Mouse (Mus musculus): ENCODE data around the gene Gpc6. TPM values are rescaled to one million over a fixed set of nuclear protein-coding genes. Genes with fewer than 3 reads are reported as not detected.

Gpc6 gene
- total and polyA plus RNA-seq, 3 experiments = not detected

DNA sequence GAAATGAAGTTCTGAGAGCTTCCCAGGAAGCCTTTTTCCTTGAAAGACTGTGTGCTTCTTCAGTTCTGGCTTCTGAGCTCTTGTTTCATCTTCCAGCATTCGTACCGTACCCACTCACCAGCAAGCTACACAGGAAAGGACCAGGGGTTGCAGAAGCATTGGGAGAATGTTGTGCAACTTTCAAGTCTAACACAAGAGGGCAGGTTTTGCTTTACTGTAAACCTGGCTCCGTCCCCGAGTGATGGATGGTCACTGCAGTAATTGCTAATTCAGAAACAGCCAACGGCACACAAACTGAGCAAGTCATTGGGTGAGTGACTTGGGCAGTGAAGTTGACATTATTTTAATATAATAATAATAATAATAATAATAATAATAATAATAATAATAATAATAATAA is 1080.6 kb downstream of the Gpc6 start:
- no peaks in the 10 kb centered on the region for H3K79me2 ChIP-seq (ENCODE audit: control insufficient read depth, insufficient read depth, low read length, poor library complexity)
- H3K27ac ChIP-seq (ENCODE audit: control insufficient read depth, low read depth, low read length) = no peak overlapping the region
- TF ChIP-seq CHD1 (IDR thresholded peaks at IDR 0.05; ENCODE audit: low read depth, low read length) (no peak), SMC3 (IDR thresholded peaks at IDR 0.05; ENCODE audit: low read depth, low read length) (peak; percentile 4; the same call in 1 of the 2 replicates), KAT2A (conservative IDR thresholded peaks at IDR 0.05; ENCODE audit: low read depth, low read length) (no peak), CTCF (IDR thresholded peaks at IDR 0.05 in 2 of 3, conservative IDR thresholded peaks at IDR 0.05 in 1 of 3; ENCODE audit: control insufficient read depth in 1 of 3, insufficient read depth in 1 of 3, low read depth in 2 of 3, low read length in 3 of 3, poor library complexity in 1 of 3, severe bottlenecking in 1 of 3) (peak in 1 of 3 experiments; percentile 13; a peak in 2 of 6 replicates)
- H3K9ac ChIP-seq (ENCODE audit: control insufficient read depth, low read depth, low read length, poor library complexity, severe bottlenecking) = no peak overlapping the region
- no peaks in the 10 kb centered on the region for H3K9me3 ChIP-seq (replicated peaks; ENCODE audit: insufficient read depth, low read length)
- no peak overlapping the region for H3K4me3 ChIP-seq (ENCODE audit: control insufficient read depth in 1 of 2, insufficient read depth in 1 of 2, low read depth in 2 of 2, low read length in 2 of 2)
- H3K4me1 ChIP-seq (ENCODE audit: control insufficient read depth in 1 of 2, insufficient read depth in 2 of 2, low read length in 2 of 2) = no peaks in the 10 kb centered on the region
- no peaks in the 10 kb centered on the region for H3K27me3 ChIP-seq (ENCODE audit: control insufficient read depth in 1 of 2, insufficient read depth in 2 of 2, low read length in 2 of 2)
- DNase-seq (ENCODE audit: low read depth, low spot score) = peak; percentile 1
- no peaks in the 10 kb centered on the region for H3K36me3 ChIP-seq (ENCODE audit: control insufficient read depth in 1 of 2, insufficient read depth in 2 of 2, low read length in 2 of 2)

GRCm38 (mm10) chr14:118009541-118009940 is 1084.4 kb downstream of the Gpc6 start:
- Histone ChIP-seq H3K4me3 (ENCODE audit: control insufficient read depth in 1 of 2, insufficient read depth in 1 of 2, low read depth in 2 of 2, low read length in 2 of 2) (no peak overlapping the region), H3K27ac (ENCODE audit: control insufficient read depth, low read depth, low read length) (no peak overlapping the region), H3K27me3 (ENCODE audit: control insufficient read depth in 1 of 2, insufficient read depth in 2 of 2, low read length in 2 of 2) (no peaks in the 10 kb centered on the region), H3K4me1 (ENCODE audit: control insufficient read depth in 1 of 2, insufficient read depth in 2 of 2, low read length in 2 of 2) (no peaks in the 10 kb centered on the region), H3K36me3 (ENCODE audit: control insufficient read depth in 1 of 2, insufficient read depth in 2 of 2, low read length in 2 of 2) (no peaks in the 10 kb centered on the region), H3K9me3 (replicated peaks; ENCODE audit: insufficient read depth, low read length) (no peaks in the 10 kb centered on the region), H3K9ac (ENCODE audit: control insufficient read depth, low read depth, low read length, poor library complexity, severe bottlenecking) (no peak overlapping the region), H3K79me2 (ENCODE audit: control insufficient read depth, insufficient read depth, low read length, poor library complexity) (no peaks in the 10 kb centered on the region)
- TF ChIP-seq NELFE (IDR thresholded peaks at IDR 0.05; ENCODE audit: low read depth, low read length) (no peak), HCFC1 (IDR thresholded peaks at IDR 0.05; ENCODE audit: low read depth, low read length) (no peak), ZKSCAN1 (IDR thresholded peaks at IDR 0.05; ENCODE audit: low read depth, low read length) (no peak), TCF12 (IDR thresholded peaks at IDR 0.05; ENCODE audit: low read depth, low read length) (no peak), MYB (IDR thresholded peaks at IDR 0.05; ENCODE audit: low read depth, low read length) (no peak)
- DNase-seq (ENCODE audit: low read depth, low spot score) = no peak

DNA sequence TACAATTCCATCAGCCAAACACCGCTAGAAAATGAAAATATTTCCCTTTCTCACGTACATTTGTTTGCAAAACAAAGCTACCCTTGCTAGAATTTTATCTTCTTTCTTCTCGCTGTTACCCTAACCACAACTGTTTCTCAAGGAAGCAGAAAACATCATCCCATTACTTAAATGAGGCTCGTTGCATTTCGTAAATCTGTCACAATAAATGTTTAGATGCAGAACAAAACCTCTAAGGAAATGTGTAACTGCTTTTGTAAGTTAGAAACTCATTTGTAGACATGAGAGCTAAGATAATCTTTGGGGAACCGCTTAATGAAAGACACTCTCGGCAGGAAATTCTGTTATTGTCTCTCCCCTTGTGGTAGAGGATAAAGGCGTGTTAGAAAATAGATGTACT is 1088.1 kb downstream of the Gpc6 start:
- TF ChIP-seq RCOR1 (IDR thresholded peaks at IDR 0.05; ENCODE audit: low read depth, low read length) (no peak), SMC3 (IDR thresholded peaks at IDR 0.05; ENCODE audit: low read depth, low read length) (no peak), RAD21 (IDR thresholded peaks at IDR 0.05; ENCODE audit: low read depth, low read length) (no peak), HCFC1 (IDR thresholded peaks at IDR 0.05; ENCODE audit: low read depth, low read length) (no peak), POLR2AphosphoS5 (IDR thresholded peaks at IDR 0.05; ENCODE audit: borderline replicate concordance, low read depth, low read length) (no peak), E2F4 (IDR thresholded peaks at IDR 0.05; ENCODE audit: borderline replicate concordance, low read depth, low read length) (no peak), CHD2 (IDR thresholded peaks at IDR 0.05; ENCODE audit: low read length) (no peak), CTCF (IDR thresholded peaks at IDR 0.05 in 2 of 3, conservative IDR thresholded peaks at IDR 0.05 in 1 of 3; ENCODE audit: control insufficient read depth in 1 of 3, insufficient read depth in 1 of 3, low read depth in 2 of 3, low read length in 3 of 3, poor library complexity in 1 of 3, severe bottlenecking in 1 of 3) (no peak), CHD1 (IDR thresholded peaks at IDR 0.05; ENCODE audit: low read depth, low read length) (no peak), JUND (IDR thresholded peaks at IDR 0.05; ENCODE audit: low read depth, low read length) (no peak), UBTF (IDR thresholded peaks at IDR 0.05; ENCODE audit: borderline replicate concordance, insufficient read depth, low read depth, low read length) (no peak)
- no peaks in the 10 kb centered on the region for H3K79me2 ChIP-seq (ENCODE audit: control insufficient read depth, insufficient read depth, low read length, poor library complexity)
- H3K27ac ChIP-seq (ENCODE audit: control insufficient read depth, low read depth, low read length) = no peak overlapping the region
- H3K36me3 ChIP-seq (ENCODE audit: control insufficient read depth in 1 of 2, insufficient read depth in 2 of 2, low read length in 2 of 2) = no peaks in the 10 kb centered on the region
- H3K27me3 ChIP-seq (ENCODE audit: control insufficient read depth in 1 of 2, insufficient read depth in 2 of 2, low read length in 2 of 2) = no peaks in the 10 kb centered on the region
- H3K4me3 ChIP-seq (ENCODE audit: control insufficient read depth in 1 of 2, insufficient read depth in 1 of 2, low read depth in 2 of 2, low read length in 2 of 2) = no peak overlapping the region
- no peaks in the 10 kb centered on the region for H3K4me1 ChIP-seq (ENCODE audit: control insufficient read depth in 1 of 2, insufficient read depth in 2 of 2, low read length in 2 of 2)
- DNase-seq (ENCODE audit: low read depth, low spot score) = no peak
- no peak overlapping the region for H3K9ac ChIP-seq (ENCODE audit: control insufficient read depth, low read depth, low read length, poor library complexity, severe bottlenecking)
- H3K9me3 ChIP-seq (replicated peaks; ENCODE audit: insufficient read depth, low read length) = no peaks in the 10 kb centered on the region
